Mouse (Mus musculus) heart, embryonic 11.5 days (tissue): ENCODE data around the gene Ank. TPM values are rescaled to one million over a fixed set of nuclear protein-coding genes. Genes with fewer than 3 reads are reported as not detected.

Experiments used
- ATAC-seq: fragments of 200-750 bp; cut with Nextera tagmentation; replicated peaks from 2 replicates; pipeline ENCODE4 v1.8.0; 2017; ENCODE audit warnings: moderate library complexity; ENCODE audit not compliant: insufficient number of reproducible peaks, low FRiP score, low TSS enrichment
- H3K27ac ChIP-seq: fragments of 300-500 bp; sonication (generic); 2 replicates; pipeline ENCODE4 v1.5.1; 2014; ENCODE audit warnings: mild to moderate bottlenecking, low read depth, low read length
- H3K27me3 ChIP-seq: fragments of 300-500 bp; sonication (generic); 2 replicates; pipeline ENCODE4 v1.6.1; 2014; ENCODE audit warnings: mild to moderate bottlenecking, low read length, mixed read lengths; ENCODE audit not compliant: control insufficient read depth, insufficient read depth
- H3K36me3 ChIP-seq: fragments of 300-500 bp; sonication (generic); 2 replicates; pipeline ENCODE4 v1.6.1; 2014; ENCODE audit warnings: mild to moderate bottlenecking, low read length, moderate library complexity, mixed read lengths; ENCODE audit not compliant: control insufficient read depth, insufficient read depth
- H3K4me1 ChIP-seq: fragments of 300-500 bp; sonication (generic); 2 replicates; pipeline ENCODE4 v1.6.1; 2014; ENCODE audit warnings: low read length; ENCODE audit not compliant: control insufficient read depth, insufficient read depth
- H3K4me2 ChIP-seq: fragments of 300-500 bp; sonication (generic); 2 replicates; pipeline ENCODE4 v1.6.1; 2014; ENCODE audit warnings: mild to moderate bottlenecking, moderate library complexity
- H3K4me3 ChIP-seq: fragments of 300-500 bp; sonication (generic); 2 replicates; pipeline ENCODE4 v1.5.1; 2014; ENCODE audit warnings: low read depth, low read length
- H3K9ac ChIP-seq: fragments of 300-500 bp; sonication (generic); 2 replicates; pipeline ENCODE4 v1.6.1; 2014; ENCODE audit warnings: mild to moderate bottlenecking, low read depth, low read length, moderate library complexity
- H3K9me3 ChIP-seq: fragments of 300-500 bp; sonication (generic); replicated peaks from 2 replicates; pipeline ENCODE4 v1.6.1; 2016; ENCODE audit warnings: low read length; ENCODE audit not compliant: control insufficient read depth
- WGBS: fragments of 180-500 bp; shearing (Covaris S2); extraction: QIAGEN DNeasy Blood & Tissue Kit; methylation state at CpG from one replicate; pipeline ENCODE4 v1.1.7; 2014; ENCODE audit not compliant: insufficient replicate concordance; 5-methylcytosine and 5-hydroxymethylcytosine counted together
- polyA plus RNA-seq: library from polyadenylated mRNA; unstranded; fragments of >200 nt; fragmentation: Nextera tagmentation; extraction: Ambion mirVana; gene quantifications from 2 replicates; pipeline ENCODE4 v1.2.1, GENCODE M21; 2014

The Ank gene
- polyA plus RNA-seq, 1 experiment from 2014 or later: 13.5 TPM

DNA sequence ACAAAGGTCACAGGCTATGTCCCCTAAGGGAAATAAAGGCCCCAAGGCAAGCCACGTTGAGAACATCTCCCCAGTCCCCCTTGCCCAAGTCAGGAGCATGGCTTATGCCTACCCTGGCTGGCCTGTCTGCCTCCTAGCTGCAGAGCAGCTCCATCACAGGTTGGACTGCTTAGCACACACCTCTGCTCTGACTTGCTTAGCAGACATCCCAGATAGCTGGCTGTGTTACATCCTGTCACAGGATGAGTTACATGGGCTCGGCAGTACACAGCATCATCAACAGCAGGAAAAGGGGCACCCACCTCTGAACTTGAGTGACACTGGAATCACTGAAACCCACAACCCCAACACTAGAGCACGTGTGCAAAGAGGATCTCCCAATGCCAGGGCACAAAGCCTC is 138.8 kb downstream of the Ank start:
- Histone ChIP-seq H3K4me2 (no peak overlapping the region), H3K27ac (no peak overlapping the region), H3K4me3 (no peak overlapping the region), H3K36me3 (peaks cover 9% of the 10 kb centered on the region), H3K4me1 (no peaks in the 10 kb centered on the region), H3K27me3 (no peaks in the 10 kb centered on the region), H3K9ac (no peak overlapping the region), H3K9me3 (no peaks in the 10 kb centered on the region)
- 77% methylated on average over 3 of the region's 3 CpGs for WGBS
- ATAC-seq: no peak

DNA sequence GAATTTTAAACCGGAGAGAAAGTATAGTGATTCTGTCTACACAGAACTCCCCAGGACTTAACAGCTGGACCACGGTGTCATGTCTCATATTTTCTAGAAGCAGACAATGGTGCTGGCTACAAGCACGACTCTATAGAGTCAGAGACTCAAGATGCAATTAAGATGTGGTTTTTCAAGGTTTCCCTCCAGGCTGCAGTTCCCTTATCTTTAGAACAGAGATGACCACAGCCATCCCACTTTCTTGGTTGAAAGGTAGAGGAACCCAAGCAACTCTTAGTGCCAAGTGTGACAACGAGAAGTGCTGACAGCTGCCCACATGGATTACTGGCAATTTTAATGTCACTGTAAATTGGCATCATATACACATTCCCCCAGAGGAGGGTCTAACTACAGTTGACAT is 143.1 kb downstream of the Ank start:
- peaks cover 14% of the 10 kb centered on the region for H3K36me3 ChIP-seq
- H3K4me2 ChIP-seq: no peak overlapping the region
- no peak overlapping the region for H3K4me3 ChIP-seq
- WGBS: 82% methylated on average over 4 of the region's 4 CpGs
- ATAC-seq: no peak
- H3K27ac ChIP-seq: no peak overlapping the region
- no peaks in the 10 kb centered on the region for H3K4me1 ChIP-seq
- no peaks in the 10 kb centered on the region for H3K27me3 ChIP-seq
- H3K9ac ChIP-seq: no peak overlapping the region
- no peaks in the 10 kb centered on the region for H3K9me3 ChIP-seq

DNA sequence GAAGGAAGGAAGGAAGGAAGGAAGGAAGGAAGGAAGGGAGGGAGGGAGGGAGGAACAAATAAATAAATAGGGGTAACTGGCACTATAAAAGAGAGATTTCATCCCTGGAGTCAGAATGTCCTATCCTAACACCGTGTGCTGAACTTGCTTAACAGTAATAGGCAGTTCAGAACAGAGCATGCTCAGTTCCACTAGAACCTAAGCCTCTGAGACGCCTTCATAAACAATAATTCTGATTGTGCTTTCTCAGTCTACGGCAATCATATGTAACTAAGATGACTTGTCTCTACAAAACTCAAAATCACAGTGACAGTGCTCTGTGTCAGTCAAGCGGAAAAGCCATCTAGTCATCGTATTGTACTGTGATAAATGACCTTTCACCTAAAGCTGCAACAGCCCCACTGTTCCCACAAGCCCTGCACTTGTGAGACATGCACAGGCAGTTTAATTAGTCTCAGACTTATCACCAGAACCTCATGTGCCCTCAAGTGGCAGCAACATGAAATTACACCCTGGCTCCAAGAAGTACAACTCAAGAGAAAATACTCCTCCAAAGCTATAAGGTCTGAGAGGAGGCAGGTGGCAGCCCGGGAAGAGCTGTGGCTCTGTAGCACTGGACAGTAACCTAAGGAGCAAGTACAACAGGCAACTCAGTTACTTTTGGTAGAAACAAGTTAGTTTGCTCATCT is 146.2 kb downstream of the Ank start:
- no peak overlapping the region for H3K9ac ChIP-seq
- H3K4me1 ChIP-seq: no peaks in the 10 kb centered on the region
- H3K9me3 ChIP-seq: no peaks in the 10 kb centered on the region
- H3K4me3 ChIP-seq: no peak overlapping the region
- ATAC-seq: no peak
- peaks cover 13% of the 10 kb centered on the region for H3K36me3 ChIP-seq
- no peak overlapping the region for H3K27ac ChIP-seq
- no peak overlapping the region for H3K4me2 ChIP-seq
- WGBS: 61% methylated on average over 6 of the region's 6 CpGs
- no peaks in the 10 kb centered on the region for H3K27me3 ChIP-seq

GRCm38 (mm10) chr15:27613255-27613654 is 146.8 kb downstream of the Ank start:
- Histone ChIP-seq H3K4me1 (no peaks in the 10 kb centered on the region), H3K4me3 (no peak overlapping the region), H3K36me3 (peaks cover 13% of the 10 kb centered on the region), H3K27me3 (no peaks in the 10 kb centered on the region), H3K4me2 (no peak overlapping the region), H3K27ac (no peak overlapping the region), H3K9ac (no peak overlapping the region), H3K9me3 (no peaks in the 10 kb centered on the region)
- 0 out of 2 replicates have a peak, but pooled peaks have one; percentile 52 for ATAC-seq
- 92% methylated on average over 4 of the region's 4 CpGs for WGBS

GRCm38 (mm10) chr15:27616159-27616558 is 149.7 kb downstream of the Ank start:
- Histone ChIP-seq H3K9ac (no peak overlapping the region), H3K36me3 (peaks cover 7% of the 10 kb centered on the region), H3K9me3 (no peaks in the 10 kb centered on the region), H3K4me2 (no peak overlapping the region), H3K27me3 (no peaks in the 10 kb centered on the region), H3K27ac (no peak overlapping the region), H3K4me1 (peaks cover 15% of the 10 kb centered on the region), H3K4me3 (no peak overlapping the region)
- no peak for ATAC-seq
- 75% methylated on average over 4 of the region's 4 CpGs for WGBS

- Histone ChIP-seq H3K27me3 (no peaks in the 10 kb centered on the region), H3K4me2 (no peak overlapping the region), H3K9ac (no peak overlapping the region), H3K27ac (no peak overlapping the region), H3K36me3 (peaks cover 4% of the 10 kb centered on the region), H3K4me3 (no peak overlapping the region), H3K9me3 (no peaks in the 10 kb centered on the region), H3K4me1 (peaks cover 16% of the 10 kb centered on the region)
- WGBS: 78% methylated on average over 3 of the region's 3 CpGs
- ATAC-seq: no peak
Observed at GRCm38 (mm10) chr15:27617227-27617626, 150.8 kb downstream of the Ank start.

DNA sequence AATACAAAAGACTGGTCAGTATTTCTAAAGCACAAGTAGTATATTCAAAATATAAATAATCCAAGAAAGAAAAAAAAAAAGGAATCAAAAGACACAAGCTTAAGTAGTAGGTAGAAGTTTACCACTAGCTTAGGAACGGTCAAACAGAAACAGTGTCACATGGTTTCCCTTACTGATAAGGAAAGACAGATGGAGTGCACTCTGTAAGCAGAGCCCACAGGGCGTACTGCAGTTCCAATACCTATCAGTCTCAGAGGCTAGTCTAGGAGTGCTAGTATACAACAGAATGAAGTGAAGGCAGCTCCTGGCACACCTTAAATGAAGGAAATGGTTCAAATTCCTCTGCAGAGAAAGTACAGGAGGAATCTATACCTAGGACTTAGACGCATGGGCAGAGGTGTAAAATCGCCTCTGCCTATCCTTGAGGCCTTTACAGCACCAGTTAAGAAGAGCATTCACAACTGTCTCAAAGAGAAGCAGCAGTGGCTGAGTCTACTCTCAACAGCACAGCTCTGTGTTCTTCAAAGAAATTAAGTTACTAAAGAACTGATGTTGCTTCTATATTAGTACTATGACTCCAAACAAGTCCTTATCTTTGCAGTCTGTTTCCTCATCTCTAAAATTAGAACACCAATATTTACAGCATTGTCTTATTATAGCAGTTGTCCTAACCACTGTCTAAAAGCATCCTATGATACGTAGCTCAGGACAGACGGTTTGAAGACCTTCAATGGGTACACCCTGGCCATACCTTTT is 152.5 kb downstream of the Ank start:
- peak overlapping the region; percentile 82 for H3K27ac ChIP-seq
- no peak overlapping the region for H3K9ac ChIP-seq
- no peak overlapping the region for H3K4me2 ChIP-seq
- H3K27me3 ChIP-seq: no peaks in the 10 kb centered on the region
- no peaks in the 10 kb centered on the region for H3K9me3 ChIP-seq
- H3K4me3 ChIP-seq: no peak overlapping the region
- peak; percentile 61; the same call in 1 of the 2 replicates for ATAC-seq
- peaks cover 9% of the 10 kb centered on the region for H3K36me3 ChIP-seq
- WGBS: 46% methylated on average over 6 of the region's 6 CpGs
- peaks cover 16% of the 10 kb centered on the region for H3K4me1 ChIP-seq

DNA sequence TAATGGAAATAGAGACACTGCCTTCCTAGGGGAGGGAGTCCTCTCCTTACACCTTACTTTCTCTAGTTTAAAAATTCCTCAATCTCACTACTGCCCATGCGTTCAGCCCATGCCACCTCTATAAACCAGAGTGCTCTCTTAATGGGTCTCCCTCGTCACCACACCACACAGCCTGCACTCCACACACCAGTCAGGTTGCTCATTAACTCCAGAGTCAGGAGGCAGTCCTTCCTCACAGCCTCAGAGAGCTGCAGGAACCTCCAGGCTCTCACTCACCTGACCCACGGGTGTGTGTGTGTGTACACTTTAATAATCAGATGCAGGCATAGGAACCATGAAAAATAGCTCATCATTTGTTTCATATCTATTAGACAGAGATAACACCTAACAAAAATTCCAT is 153.2 kb downstream of the Ank start:
- Histone ChIP-seq H3K4me3 (no peak overlapping the region), H3K9me3 (no peaks in the 10 kb centered on the region), H3K4me1 (peaks cover 16% of the 10 kb centered on the region), H3K36me3 (peaks cover 9% of the 10 kb centered on the region), H3K9ac (no peak overlapping the region), H3K27ac (0 out of 2 replicates have a peak overlapping the region, but pooled peaks have one; percentile 24), H3K27me3 (no peaks in the 10 kb centered on the region), H3K4me2 (no peak overlapping the region)
- no peak for ATAC-seq
- WGBS: 80% methylated on average over 3 of the region's 3 CpGs
